Mouse (Mus musculus): ENCODE data around the gene Rasip1.
A peak's percentile ranks its signal among the peaks of the same experiment; 100 is the strongest.

Rasip1 gene

GRCm38 (mm10) chr7:45627261-45627660, at the start of gene Rasip1:
Gene Rasip1 (plus strand): TSS chr7:45627488.
- DNase-seq (ENCODE audit: low spot score): no peak

GRCm38 (mm10) chr7:45585923-45586322, 41.4 kb upstream of the Rasip1 start:
- DNase-seq (ENCODE audit: low spot score): no peak

GRCm38 (mm10) chr7:45587631-45588592, 39.4 kb upstream of the Rasip1 start:
- DNase-seq (ENCODE audit: low spot score): no peak

GRCm38 (mm10) chr7:45589173-45589572, 38.1 kb upstream of the Rasip1 start:
- DNase-seq (ENCODE audit: low spot score): peak; percentile 96

GRCm38 (mm10) chr7:45589898-45590297, 37.4 kb upstream of the Rasip1 start:
- no peak for DNase-seq (ENCODE audit: low spot score)

GRCm38 (mm10) chr7:45590874-45591273, 36.4 kb upstream of the Rasip1 start:
- DNase-seq (ENCODE audit: low spot score): peak; percentile 35

- no peak for DNase-seq (ENCODE audit: low spot score)
Observed at GRCm38 (mm10) chr7:45591880-45592279, 35.4 kb upstream of the Rasip1 start.

- DNase-seq (ENCODE audit: low spot score): peak; percentile 84
Observed at GRCm38 (mm10) chr7:45593118-45593815, 34.0 kb upstream of the Rasip1 start.

GRCm38 (mm10) chr7:45595176-45595575, 32.1 kb upstream of the Rasip1 start:
- DNase-seq (ENCODE audit: low spot score): no peak

GRCm38 (mm10) chr7:45596107-45596506, 31.2 kb upstream of the Rasip1 start:
- DNase-seq (ENCODE audit: low spot score): no peak

- DNase-seq (ENCODE audit: low spot score): no peak
Observed at GRCm38 (mm10) chr7:45597013-45597412, 30.3 kb upstream of the Rasip1 start.

- no peak for DNase-seq (ENCODE audit: low spot score)
Observed at GRCm38 (mm10) chr7:45597527-45597926, 29.8 kb upstream of the Rasip1 start.

- no peak for DNase-seq (ENCODE audit: low spot score)
Observed at GRCm38 (mm10) chr7:45598960-45599879, 28.1 kb upstream of the Rasip1 start.

GRCm38 (mm10) chr7:45605704-45606289, 21.5 kb upstream of the Rasip1 start:
- no peak for DNase-seq (ENCODE audit: low spot score)

- DNase-seq (ENCODE audit: low spot score): no peak
Observed at GRCm38 (mm10) chr7:45609511-45609910, 17.8 kb upstream of the Rasip1 start.

GRCm38 (mm10) chr7:45616277-45616676, 11.0 kb upstream of the Rasip1 start:
- DNase-seq (ENCODE audit: low spot score): no peak

GRCm38 (mm10) chr7:45617042-45617695, 10.1 kb upstream of the Rasip1 start, which contains the start of gene Fut1:
Gene Fut1 (plus strand): TSS chr7:45617289.
- no peak for DNase-seq (ENCODE audit: low spot score)

- no peak for DNase-seq (ENCODE audit: low spot score)
Observed at GRCm38 (mm10) chr7:45618316-45618715, 9.0 kb upstream of the Rasip1 start.

GRCm38 (mm10) chr7:45619592-45619991, 7.7 kb upstream of the Rasip1 start:
- no peak for DNase-seq (ENCODE audit: low spot score)

- DNase-seq (ENCODE audit: low spot score): peak; percentile 65
Observed at GRCm38 (mm10) chr7:45621443-45621842, 5.8 kb upstream of the Rasip1 start, which contains the start of gene Izumo1. Gene Izumo1 (plus strand): TSS chr7:45621811.

- DNase-seq (ENCODE audit: low spot score): no peak
Observed at GRCm38 (mm10) chr7:45623507-45623906, 3.8 kb upstream of the Rasip1 start.

All from embryo, embryonic 10.5 days (tissue).